Mouse (Mus musculus): ENCODE measurements around the gene Pkig. TPM values are rescaled to one million over a fixed set of nuclear protein-coding genes. Genes with fewer than 3 reads are reported as not detected.

The Pkig gene
- polyA plus RNA-seq, 1 experiment from 2014 or later = 115 TPM

GRCm38 (mm10) chr2:163640493-163640892 lies 17.7 kb upstream of the Pkig start:
- H3K27me3 ChIP-seq (ENCODE audit: control insufficient read depth, insufficient read depth, low read length) = no peaks in the 10 kb centered on the region
- no peak overlapping the region for H3K27ac ChIP-seq (replicated peaks; ENCODE audit: low read depth, low read length)
- no peak for DNase-seq
- peaks cover 10% of the 10 kb centered on the region; the same call in 1 of the 2 replicates for H3K36me3 ChIP-seq (ENCODE audit: control insufficient read depth, insufficient read depth, low read length)
- ATAC-seq (ENCODE audit: low FRiP score, low TSS enrichment) = no peak
- no peak overlapping the region for H3K9ac ChIP-seq (replicated peaks; ENCODE audit: low read length)
- H3K4me2 ChIP-seq (ENCODE audit: low read length) = no peak overlapping the region
- WGBS = 83% methylated on average over 3 of the region's 3 CpGs
- H3K4me3 ChIP-seq (replicated peaks; ENCODE audit: low read depth, low read length) = no peak overlapping the region
- no peaks in the 10 kb centered on the region for H3K9me3 ChIP-seq (ENCODE audit: control insufficient read depth, low read length)
- H3K4me1 ChIP-seq (ENCODE audit: control insufficient read depth, insufficient read depth, low read length) = peaks cover 19% of the 10 kb centered on the region

DNA sequence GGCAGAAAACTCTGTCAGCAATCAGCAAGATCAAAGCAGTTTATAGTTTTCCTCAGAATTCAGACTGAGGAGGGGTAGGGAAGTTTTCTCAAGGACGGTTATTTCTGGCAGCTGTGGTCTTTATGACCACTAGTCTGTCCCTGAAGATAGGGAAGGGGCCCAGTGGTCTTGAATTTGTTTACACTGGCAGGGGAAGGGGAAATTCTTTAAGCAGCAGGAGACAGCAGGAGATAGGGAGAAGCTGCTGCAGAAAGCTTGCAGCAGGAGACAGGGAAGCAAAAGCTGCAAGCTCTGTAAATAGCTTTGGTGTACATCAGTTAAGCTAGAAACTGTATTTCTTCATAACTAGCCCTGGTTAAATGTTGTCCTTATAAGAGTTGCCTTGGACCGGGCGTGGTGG lies 16.5 kb upstream of the Pkig start:
- Histone ChIP-seq H3K9ac (replicated peaks; ENCODE audit: low read length) (no peak overlapping the region), H3K36me3 (ENCODE audit: control insufficient read depth, insufficient read depth, low read length) (peaks cover 4% of the 10 kb centered on the region; the same call in 1 of the 2 replicates), H3K27ac (replicated peaks; ENCODE audit: low read depth, low read length) (no peak overlapping the region), H3K4me1 (ENCODE audit: control insufficient read depth, insufficient read depth, low read length) (peaks cover 19% of the 10 kb centered on the region), H3K27me3 (ENCODE audit: control insufficient read depth, insufficient read depth, low read length) (no peaks in the 10 kb centered on the region), H3K9me3 (ENCODE audit: control insufficient read depth, low read length) (no peaks in the 10 kb centered on the region), H3K4me2 (ENCODE audit: low read length) (no peak overlapping the region), H3K4me3 (replicated peaks; ENCODE audit: low read depth, low read length) (no peak overlapping the region)
- DNase-seq = no peak
- WGBS = 90% methylated on average over 3 of the region's 3 CpGs
- no peak for ATAC-seq (ENCODE audit: low FRiP score, low TSS enrichment)

- Histone ChIP-seq H3K9ac (replicated peaks; ENCODE audit: low read length) (no peak overlapping the region; the same call in 1 of the 2 replicates), H3K27me3 (ENCODE audit: control insufficient read depth, insufficient read depth, low read length) (no peaks in the 10 kb centered on the region), H3K9me3 (ENCODE audit: control insufficient read depth, low read length) (no peaks in the 10 kb centered on the region), H3K4me1 (ENCODE audit: control insufficient read depth, insufficient read depth, low read length) (peaks cover 19% of the 10 kb centered on the region), H3K4me3 (replicated peaks; ENCODE audit: low read depth, low read length) (peak overlapping the region; percentile 95; the same call in 1 of the 2 replicates), H3K27ac (replicated peaks; ENCODE audit: low read depth, low read length) (no peak overlapping the region), H3K4me2 (ENCODE audit: low read length) (peak overlapping the region; percentile 55), H3K36me3 (ENCODE audit: control insufficient read depth, insufficient read depth, low read length) (no peaks in the 10 kb centered on the region)
- 93% methylated on average over 30 of the region's 30 CpGs for WGBS
- ATAC-seq (ENCODE audit: low FRiP score, low TSS enrichment) (no peak), DNase-seq (no peak)
Observed at GRCm38 (mm10) chr2:163642685-163643575, 15.3 kb upstream of the Pkig start.

DNA sequence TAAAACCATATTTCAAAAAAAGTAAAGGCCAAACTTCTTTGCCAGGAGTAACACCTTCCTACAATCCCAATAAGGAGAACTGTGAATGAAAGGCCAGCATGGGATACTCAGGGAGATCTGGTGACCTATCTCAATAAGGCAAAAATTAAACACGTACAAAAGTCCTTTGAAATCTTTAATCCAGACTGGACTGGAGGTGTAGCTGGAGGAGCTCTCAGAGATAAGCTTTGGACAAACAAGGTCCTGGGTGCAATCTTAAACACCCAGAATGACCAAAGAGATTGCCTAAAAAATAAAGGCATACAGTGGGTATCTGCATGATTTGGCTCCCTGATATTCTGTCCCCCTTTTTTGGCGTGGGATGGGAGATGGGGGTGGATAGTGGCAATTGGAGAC lies 14.6 kb upstream of the Pkig start:
- H3K9me3 ChIP-seq (ENCODE audit: control insufficient read depth, low read length) = no peaks in the 10 kb centered on the region
- H3K4me2 ChIP-seq (ENCODE audit: low read length) = peak overlapping the region; percentile 55

GRCm38 (mm10) chr2:163644047-163644446 lies 14.1 kb upstream of the Pkig start:
- Histone ChIP-seq H3K27ac (replicated peaks; ENCODE audit: low read depth, low read length) (peak overlapping the region; percentile 98), H3K9me3 (ENCODE audit: control insufficient read depth, low read length) (no peaks in the 10 kb centered on the region), H3K9ac (replicated peaks; ENCODE audit: low read length) (peak overlapping the region; percentile 98), H3K27me3 (ENCODE audit: control insufficient read depth, insufficient read depth, low read length) (no peaks in the 10 kb centered on the region), H3K36me3 (ENCODE audit: control insufficient read depth, insufficient read depth, low read length) (no peaks in the 10 kb centered on the region), H3K4me3 (replicated peaks; ENCODE audit: low read depth, low read length) (peak overlapping the region; percentile 95), H3K4me2 (ENCODE audit: low read length) (peak overlapping the region; percentile 55), H3K4me1 (ENCODE audit: control insufficient read depth, insufficient read depth, low read length) (peaks cover 19% of the 10 kb centered on the region)
- ATAC-seq (ENCODE audit: low FRiP score, low TSS enrichment) (no peak), DNase-seq (peak; percentile 34)
- 9% methylated on average over 4 of the region's 4 CpGs for WGBS

More for the DNA sequence above, 14.6 kb upstream of the Pkig start:
- DNase-seq (no peak), ATAC-seq (ENCODE audit: low FRiP score, low TSS enrichment) (no peak)
- Histone ChIP-seq H3K36me3 (ENCODE audit: control insufficient read depth, insufficient read depth, low read length) (no peaks in the 10 kb centered on the region), H3K9ac (replicated peaks; ENCODE audit: low read length) (peak overlapping the region; percentile 98; the same call in 1 of the 2 replicates), H3K4me1 (ENCODE audit: control insufficient read depth, insufficient read depth, low read length) (peaks cover 19% of the 10 kb centered on the region), H3K27ac (replicated peaks; ENCODE audit: low read depth, low read length) (0 out of 2 replicates have a peak overlapping the region, but pooled peaks have one; percentile 0), H3K4me3 (replicated peaks; ENCODE audit: low read depth, low read length) (peak overlapping the region; percentile 95), H3K27me3 (ENCODE audit: control insufficient read depth, insufficient read depth, low read length) (no peaks in the 10 kb centered on the region)
- WGBS = 74% methylated on average over 2 of the region's 2 CpGs

- Histone ChIP-seq H3K4me3 (replicated peaks; ENCODE audit: low read depth, low read length) (peak within 1 kb of the TSS; percentile 95), H3K4me2 (ENCODE audit: low read length) (peak within 1 kb of the TSS; percentile 55), H3K9me3 (ENCODE audit: control insufficient read depth, low read length) (no peaks in the 10 kb centered on the region), H3K27me3 (ENCODE audit: control insufficient read depth, insufficient read depth, low read length) (no peaks in the 10 kb centered on the region), H3K36me3 (ENCODE audit: control insufficient read depth, insufficient read depth, low read length) (no peaks in the 10 kb centered on the region), H3K27ac (replicated peaks; ENCODE audit: low read depth, low read length) (peak within 1 kb of the TSS; percentile 98), H3K4me1 (ENCODE audit: control insufficient read depth, insufficient read depth, low read length) (peaks cover 16% of the 10 kb centered on the region), H3K9ac (replicated peaks; ENCODE audit: low read length) (peak within 1 kb of the TSS; percentile 98)
- WGBS = under 1% methylated on average over 73 of the region's 74 CpGs
- peak; percentile 99 for DNase-seq
- peak; percentile 97 for ATAC-seq (ENCODE audit: low FRiP score, low TSS enrichment)
Observed at GRCm38 (mm10) chr2:163644575-163645385, 13.4 kb upstream of the Pkig start, which contains the start of gene Serinc3. Serinc3 (minus strand) TSS chr2:163645131.

- Histone ChIP-seq H3K4me2 (ENCODE audit: low read length) (no peak overlapping the region), H3K27me3 (ENCODE audit: control insufficient read depth, insufficient read depth, low read length) (no peaks in the 10 kb centered on the region), H3K4me1 (ENCODE audit: control insufficient read depth, insufficient read depth, low read length) (peaks cover 16% of the 10 kb centered on the region), H3K9ac (replicated peaks; ENCODE audit: low read length) (no peak overlapping the region), H3K9me3 (ENCODE audit: control insufficient read depth, low read length) (peaks cover 6% of the 10 kb centered on the region), H3K27ac (replicated peaks; ENCODE audit: low read depth, low read length) (no peak overlapping the region), H3K36me3 (ENCODE audit: control insufficient read depth, insufficient read depth, low read length) (no peaks in the 10 kb centered on the region), H3K4me3 (replicated peaks; ENCODE audit: low read depth, low read length) (no peak overlapping the region)
- no peak for ATAC-seq (ENCODE audit: low FRiP score, low TSS enrichment)
- 78% methylated on average over 11 of the region's 11 CpGs for WGBS
- DNase-seq = no peak
Observed at GRCm38 (mm10) chr2:163645700-163646460, 12.3 kb upstream of the Pkig start.

- no peaks in the 10 kb centered on the region for H3K36me3 ChIP-seq (ENCODE audit: control insufficient read depth, insufficient read depth, low read length)
- H3K9me3 ChIP-seq (ENCODE audit: control insufficient read depth, low read length) = peaks cover 6% of the 10 kb centered on the region
- no peak overlapping the region for H3K27ac ChIP-seq (replicated peaks; ENCODE audit: low read depth, low read length)
- H3K4me3 ChIP-seq (replicated peaks; ENCODE audit: low read depth, low read length) = no peak overlapping the region
- H3K4me2 ChIP-seq (ENCODE audit: low read length) = no peak overlapping the region
- ATAC-seq (ENCODE audit: low FRiP score, low TSS enrichment) = no peak
- H3K4me1 ChIP-seq (ENCODE audit: control insufficient read depth, insufficient read depth, low read length) = peaks cover 16% of the 10 kb centered on the region
- DNase-seq = no peak
- 91% methylated on average over 5 of the region's 5 CpGs for WGBS
- H3K27me3 ChIP-seq (ENCODE audit: control insufficient read depth, insufficient read depth, low read length) = no peaks in the 10 kb centered on the region
- H3K9ac ChIP-seq (replicated peaks; ENCODE audit: low read length) = no peak overlapping the region
Observed at GRCm38 (mm10) chr2:163646461-163647080, 11.6 kb upstream of the Pkig start.

Data from midbrain, embryonic 14.5 days (tissue).